Mouse (Mus musculus): ENCODE results near the gene Trio.

DNA sequence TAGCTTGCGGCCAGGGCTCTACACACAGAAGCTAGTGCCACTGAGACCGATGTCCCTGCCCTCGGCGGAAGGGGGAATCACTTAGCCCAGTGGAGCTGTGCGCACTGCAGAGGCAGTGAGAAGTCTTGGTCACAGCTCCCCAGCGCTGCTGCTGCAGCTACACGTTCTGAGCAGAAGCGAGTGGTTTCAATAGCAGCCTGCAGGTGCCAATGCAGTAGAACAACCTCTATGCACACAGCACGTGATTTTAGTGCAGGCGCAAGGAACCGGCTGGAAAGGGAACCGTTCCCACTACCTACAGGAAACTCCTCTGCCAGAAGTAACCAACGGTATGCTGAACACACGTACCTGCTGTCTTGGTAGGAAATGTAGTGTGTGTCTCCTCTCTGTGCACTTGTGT, 165.2 kb downstream of the Trio start:
- TF ChIP-seq POLR2A (IDR thresholded peaks at IDR 0.05; ENCODE audit: low read depth, low read length) (no peak), CTCF (IDR thresholded peaks at IDR 0.05; ENCODE audit: extremely low read depth, insufficient read length, insufficient replicate concordance, low read depth, low read length) (no peak)
